In genomic region chr4:107079716-107080115, GRCm38 (mm10) we compare ENCODE assay signal across 28 mouse cellular contexts. TPM values are rescaled to one million over a fixed set of nuclear protein-coding genes. Genes with fewer than 3 reads are reported as not detected.
DNase-seq lines count a peak whose midpoint lies in the region; ATAC-seq and TF ChIP-seq lines count a peak whose summit lies in the region.
"Had no signal": no experiment of that assay in that cellular context is flagged by ENCODE, and none has a peak within 500 bp of the region (broad histone marks: within the 10 kb centered on the region; RNA-seq: fewer than 3 reads in every experiment).

No protein-coding gene starts in this region.

- no peak for ATAC-seq in lung, postnatal 0 days
- peak; percentile 52 for ATAC-seq in Patski
- ATAC-seq in forebrain, embryonic 11.5 days (replicated peaks; ENCODE audit: low FRiP score): no peak
- ATAC-seq: forebrain, embryonic 13.5 days; forebrain, embryonic 16.5 days had no signal

- TF ChIP-seq EP300 in lung, postnatal 0 days (IDR thresholded peaks at IDR 0.05): no peak

- no peak for TF ChIP-seq POLR2A in kidney, adult 2 months (IDR thresholded peaks at IDR 0.05; ENCODE audit: low read depth, low read length)

- no peak for TF ChIP-seq CTCF in kidney, adult 2 months (conservative IDR thresholded peaks at IDR 0.05; ENCODE audit: insufficient read depth, insufficient read length, low read depth, low read length)
- no peak for TF ChIP-seq CTCF in lung, postnatal 0 days (IDR thresholded peaks at IDR 0.05)
- no peak for TF ChIP-seq CTCF in Patski (IDR thresholded peaks at IDR 0.05)

- H3K9me3 ChIP-seq in lung, postnatal 0 days (ENCODE audit: low read length): no peaks in the 10 kb centered on the region
- no peaks in the 10 kb centered on the region for H3K9me3 ChIP-seq in forebrain, embryonic 11.5 days (ENCODE audit: control insufficient read depth, low read length)
- H3K9me3 ChIP-seq: embryonic facial prominence, embryonic 10.5 days; embryonic facial prominence, embryonic 13.5 days; forebrain, embryonic 13.5 days; G1E; heart, embryonic 12.5 days; hindbrain, embryonic 12.5 days; hindbrain, embryonic 15.5 days had no signal

- H3K4me1 ChIP-seq in kidney, adult 2 months (ENCODE audit: control insufficient read depth, insufficient read depth, low read length): no peaks in the 10 kb centered on the region; the same call in 1 of the 2 replicates
- no peaks in the 10 kb centered on the region for H3K4me1 ChIP-seq in lung, postnatal 0 days (ENCODE audit: insufficient read depth, low read depth, low read length)
- H3K4me1 ChIP-seq in forebrain, embryonic 11.5 days (replicated peaks; ENCODE audit: control insufficient read depth, insufficient read depth, low read length): peaks cover 9% of the 10 kb centered on the region; the same call in 1 of the 2 replicates

- H3K4me2 ChIP-seq in lung, postnatal 0 days (replicated peaks; ENCODE audit: low read depth, low read length): no peak overlapping the region
- no peak overlapping the region for H3K4me2 ChIP-seq in forebrain, embryonic 11.5 days (ENCODE audit: low read depth, low read length, severe bottlenecking)
- H3K4me2 ChIP-seq: embryonic facial prominence, embryonic 13.5 days; forebrain, embryonic 13.5 days; heart, embryonic 12.5 days; hindbrain, embryonic 12.5 days; hindbrain, embryonic 15.5 days had no signal

- H3K27me3 ChIP-seq in kidney, adult 2 months (replicated peaks; ENCODE audit: control insufficient read depth, insufficient read depth, low read length): no peaks in the 10 kb centered on the region
- H3K27me3 ChIP-seq in lung, postnatal 0 days (replicated peaks; ENCODE audit: insufficient read depth, low read length): no peaks in the 10 kb centered on the region
- no peaks in the 10 kb centered on the region for H3K27me3 ChIP-seq in Patski
- H3K27me3 ChIP-seq in forebrain, embryonic 11.5 days (ENCODE audit: control insufficient read depth, insufficient read depth, low read length): no peaks in the 10 kb centered on the region
- H3K27me3 ChIP-seq: CH12.LX; embryonic facial prominence, embryonic 13.5 days; forebrain, embryonic 13.5 days; heart, embryonic 12.5 days; hindbrain, embryonic 12.5 days; hindbrain, embryonic 15.5 days had no signal

- no peak overlapping the region for H3K9ac ChIP-seq in lung, postnatal 0 days (replicated peaks; ENCODE audit: low read depth)
- H3K9ac ChIP-seq in forebrain, embryonic 11.5 days (ENCODE audit: low read length): no peak overlapping the region
- H3K9ac ChIP-seq: embryonic facial prominence, embryonic 13.5 days; forebrain, embryonic 13.5 days; heart, embryonic 12.5 days; hindbrain, embryonic 12.5 days; hindbrain, embryonic 15.5 days had no signal

- in situ Hi-C loops in Patski (cut with MboI; ENCODE audit: low pct_unique_long_range_greater_than_20kb): no loop called here

- peak; percentile 39 for DNase-seq in kidney, adult 2 months
- DNase-seq in kidney, postnatal 10 days: no peak
- peak; percentile 9 for DNase-seq in lung, postnatal 0 days (ENCODE audit: low spot score)
- no peak for DNase-seq in lung, postnatal 36 days
- peak; percentile 39 for DNase-seq in Muller cell, postnatal 12 days (ENCODE audit: inconsistent ontology term)
- DNase-seq in Patski (ENCODE audit: low read depth, low spot score): peak; percentile 69
- no peak for DNase-seq in embryo, embryonic 9.5 days (ENCODE audit: extremely low spot score)
- no peak for DNase-seq in forebrain, embryonic 11.5 days (ENCODE audit: low spot score)
- DNase-seq: adrenal gland, postnatal 10 days; adrenal gland, postnatal 36 days; cerebellum, adult 11 months; cerebellum, adult 2 months; cerebellum, adult 9-11 months; cerebellum, postnatal 25 days; gastrocnemius, postnatal 10 days; gastrocnemius, postnatal 36 days had no signal

- no peaks in the 10 kb centered on the region for H3K36me3 ChIP-seq in kidney, adult 2 months (ENCODE audit: control insufficient read depth, insufficient read depth, low read length)
- no peaks in the 10 kb centered on the region for H3K36me3 ChIP-seq in lung, postnatal 0 days (ENCODE audit: insufficient read depth, low read length)
- H3K36me3 ChIP-seq in forebrain, embryonic 11.5 days (ENCODE audit: control insufficient read depth, insufficient read depth, low read length): no peaks in the 10 kb centered on the region
- H3K36me3 ChIP-seq: embryonic facial prominence, embryonic 10.5 days; embryonic facial prominence, embryonic 13.5 days; heart, embryonic 12.5 days; hindbrain, embryonic 12.5 days; hindbrain, embryonic 15.5 days had no signal

- CTCF ChIA-PET in Patski (lab: Charles Lee): no interaction called here

- POLR2A ChIA-PET in Patski (lab: Charles Lee): interaction anchor here (0.7 kb wide), 1 partner anchor 252 kb away, joined by 3 read pairs; no protein-coding TSS in a partner anchor

- no peak overlapping the region for H3K27ac ChIP-seq in kidney, adult 2 months (ENCODE audit: insufficient read depth, low read depth, low read length)
- no peak overlapping the region for H3K27ac ChIP-seq in lung, postnatal 0 days (ENCODE audit: low read length)
- H3K27ac ChIP-seq in forebrain, embryonic 11.5 days (ENCODE audit: low read depth, low read length): no peak overlapping the region
- H3K27ac ChIP-seq: embryonic facial prominence, embryonic 13.5 days; forebrain, embryonic 13.5 days; hindbrain, embryonic 12.5 days; hindbrain, embryonic 15.5 days had no signal

- H3K4me3 ChIP-seq in kidney, adult 2 months (ENCODE audit: insufficient read depth, low read depth, low read length): no peak overlapping the region
- H3K4me3 ChIP-seq in lung, postnatal 0 days (ENCODE audit: low read depth, low read length): no peak overlapping the region
- no peak overlapping the region for H3K4me3 ChIP-seq in forebrain, embryonic 11.5 days (ENCODE audit: low read depth, low read length)
- H3K4me3 ChIP-seq: embryonic facial prominence, embryonic 10.5 days; embryonic facial prominence, embryonic 13.5 days; erythroblast, embryonic 14.5 days; forebrain, embryonic 13.5 days; heart, embryonic 12.5 days; hindbrain, embryonic 12.5 days; hindbrain, embryonic 15.5 days had no signal

RNA-seq across cellular contexts. Expression of gene Cyb5rl, which starts 12.9 kb away (rescaled TPM):
- polyA plus RNA-seq in kidney, adult 2 months (2012; rRNA removed): 19.0 and 21.7 TPM in 2 replicates
- polyA plus RNA-seq in lung, postnatal 0 days (2015; fragmentation: Nextera tagmentation; extraction: Ambion mirVana): 4.9 and 5.4 TPM in 2 replicates
- polyA plus RNA-seq in Patski (2021): 4.3 TPM
- 5.2 and 6.9 TPM in 2 replicates for polyA plus RNA-seq in forebrain, embryonic 11.5 days (2014; fragmentation: Nextera tagmentation; extraction: Ambion mirVana)

RNA-seq across cellular contexts. Expression of gene Mrpl37, which starts 13.0 kb away (rescaled TPM):
- polyA plus RNA-seq in kidney, adult 2 months (2012; rRNA removed): 111 and 118 TPM in 2 replicates
- polyA plus RNA-seq in lung, postnatal 0 days (2015; fragmentation: Nextera tagmentation; extraction: Ambion mirVana): 48.4 and 53.4 TPM in 2 replicates
- polyA plus RNA-seq in Patski (2021): 48.8 TPM
- 108 and 121 TPM in 2 replicates for polyA plus RNA-seq in forebrain, embryonic 11.5 days (2014; fragmentation: Nextera tagmentation; extraction: Ambion mirVana)

RNA-seq across cellular contexts. Expression of gene Cdcp2, which starts 17.0 kb away (rescaled TPM):
- 0.05 TPM in 1 of 2 replicates, not detected in the other for polyA plus RNA-seq in kidney, adult 2 months (2012; rRNA removed)
- polyA plus RNA-seq in lung, postnatal 0 days (2015; fragmentation: Nextera tagmentation; extraction: Ambion mirVana): 0.08 and 0.14 TPM in 2 replicates
- not detected for polyA plus RNA-seq in Patski (2021)
- polyA plus RNA-seq in forebrain, embryonic 11.5 days (2014; fragmentation: Nextera tagmentation; extraction: Ambion mirVana): 0.17 TPM in 1 of 2 replicates, not detected in the other
- polyA plus RNA-seq: cerebellum, adult 2 months; embryonic facial prominence, embryonic 13.5 days; forebrain, embryonic 13.5 days; forebrain, embryonic 16.5 days; G1E; heart, embryonic 12.5 days; heart, embryonic 16.5 days; intestine, embryonic 14.5 days had no signal

Comparison
In these comparisons a context has a peak if more than half of its experiments do, and no peak if none do; other contexts are left out.
1. DNase-seq: peak in kidney, adult 2 months (single experiment), lung, postnatal 0 days (single experiment), Muller cell, postnatal 12 days (single experiment) and Patski (single experiment); none in kidney, postnatal 10 days (single experiment), lung, postnatal 36 days (single experiment), embryo, embryonic 9.5 days (single experiment) and forebrain, embryonic 11.5 days (single experiment).